Mouse (Mus musculus) E14TG2a.4 (cell line): ENCODE data around the gene Myo5c.

Experiments
- CTCF ChIP-seq: conservative IDR thresholded peaks from 2 replicates; pipeline ENCODE4 v1.5.1; 2014; ENCODE audit warnings: low read length
- NANOG ChIP-seq: IDR thresholded peaks from 2 replicates; pipeline ENCODE4 v1.6.1; 2014; ENCODE audit warnings: borderline replicate concordance, low read length, mixed read lengths
- POU5F1 ChIP-seq: IDR thresholded peaks from 2 replicates; pipeline ENCODE4 v1.6.1; 2014; ENCODE audit warnings: low read length, borderline replicate concordance

DNA sequence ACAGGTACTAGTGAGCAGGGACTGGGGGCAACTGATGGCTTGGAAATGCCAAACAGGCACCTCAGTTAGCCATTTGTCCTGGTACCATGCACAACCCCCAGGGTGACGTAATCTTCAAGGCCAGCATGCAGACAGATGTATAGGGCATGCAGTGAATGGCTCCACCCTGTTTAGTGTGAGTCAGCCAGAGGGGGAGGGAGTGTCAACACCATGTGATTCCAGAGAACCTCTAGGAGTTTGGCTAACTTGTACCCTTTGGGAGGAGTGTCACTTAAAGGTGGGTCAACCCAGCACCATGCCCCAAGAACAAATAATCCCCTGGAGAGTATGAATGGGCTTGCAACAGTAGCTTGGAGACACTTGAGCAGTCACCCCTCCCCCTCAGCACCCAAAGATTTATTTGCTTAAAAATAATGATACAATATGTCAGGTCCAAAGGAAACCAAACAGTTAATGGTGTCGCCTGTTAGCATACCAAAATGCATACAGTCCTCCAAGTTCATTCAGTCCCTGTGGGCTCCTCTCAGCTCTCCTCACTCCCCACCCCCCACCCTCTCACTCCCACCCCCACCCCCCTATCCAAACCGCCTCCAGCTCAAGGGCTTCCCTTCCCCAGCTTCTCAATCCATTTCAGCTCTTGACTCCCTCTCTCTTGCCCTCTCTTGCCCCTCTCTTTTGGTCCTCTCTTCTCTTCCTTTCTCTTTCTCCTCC is 32.3 kb downstream of the Myo5c start:
- TF ChIP-seq CTCF (no peak), NANOG (no peak), POU5F1 (no peak)
